Mouse (Mus musculus) effector memory CD4-positive, alpha-beta T cell, adult 5 months (primary cell): Measurements from ENCODE around the gene Krt88. TPM values are rescaled to one million over a fixed set of nuclear protein-coding genes. Genes with fewer than 3 reads are reported as not detected.

Experiments
- polyA plus RNA-seq: library from polyadenylated mRNA; unstranded; fragments of 100-300 nt; shearing (Covaris generic); gene quantifications from one replicate; pipeline ENCODE4 v1.2.1, GENCODE M21; 2017

The Krt88 gene
- polyA plus RNA-seq = not detected

DNA sequence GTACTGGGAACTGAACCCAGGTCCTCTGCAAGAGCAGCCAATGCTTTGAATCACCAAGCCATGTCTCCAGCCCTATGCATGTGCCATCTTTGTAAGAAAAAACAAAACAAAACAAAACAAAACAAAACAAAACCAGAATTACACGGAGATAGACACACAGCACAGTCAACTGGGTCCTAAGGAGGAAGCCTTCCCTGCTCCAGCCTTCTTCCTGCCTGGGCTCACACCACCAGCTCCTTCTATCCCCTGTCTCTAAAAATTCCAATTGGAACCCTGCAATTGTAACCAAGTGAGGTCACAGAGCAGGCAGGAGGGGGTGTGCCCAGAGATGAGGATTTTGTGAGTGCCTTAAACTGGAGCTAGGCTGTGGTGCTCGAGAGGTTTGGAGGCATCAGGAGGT is at the start of gene Krt88:
Gene Krt88, plus strand, starts transcription at position 301 of the 400 bp plus-strand sequence.

DNA sequence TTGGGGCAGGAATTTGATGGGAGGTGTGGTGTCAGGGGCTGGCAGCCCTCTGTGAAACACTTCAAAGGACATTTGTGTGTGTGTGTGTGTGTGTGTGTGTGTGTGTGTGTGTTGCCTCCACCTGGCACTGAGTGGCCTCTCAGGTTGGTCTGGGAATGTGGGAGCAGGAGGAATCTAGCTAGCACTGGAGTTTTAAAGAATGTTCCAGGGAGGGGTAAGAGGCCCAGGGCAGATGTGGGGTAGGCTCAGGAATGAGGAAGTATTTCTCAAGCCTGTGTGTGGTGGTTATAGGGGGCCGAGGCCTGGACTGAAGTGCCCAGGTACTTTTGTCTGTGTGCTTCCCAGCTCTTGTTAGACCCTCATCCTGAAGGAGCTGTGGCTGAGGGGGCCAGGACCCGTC is 36.8 kb upstream of the Krt88 start, which contains the start of gene Krt7:
Gene Krt7, plus strand, starts transcription at position 269 of the 400 bp plus-strand sequence.

DNA sequence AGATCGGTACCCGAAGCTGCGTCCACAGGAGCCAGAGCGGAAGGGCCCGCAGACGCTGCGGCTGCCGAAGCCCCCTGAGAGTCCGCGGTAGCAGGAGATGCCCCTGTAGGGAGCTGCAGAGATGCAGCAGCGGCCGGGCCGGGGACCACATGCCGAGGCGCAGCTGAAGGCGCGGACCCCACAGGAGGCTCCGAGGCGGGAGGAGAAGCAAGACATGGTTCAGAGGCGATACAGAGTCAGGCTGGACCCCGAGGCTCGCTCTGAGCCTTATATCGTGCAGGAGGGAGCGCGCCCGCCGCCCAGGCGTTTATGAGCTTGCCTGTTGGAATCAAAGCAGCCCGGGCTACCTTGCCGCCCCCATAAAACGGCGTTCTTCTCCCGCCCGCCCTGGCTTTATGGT is 9.0 kb upstream of the Krt88 start, which contains the start of gene Krt87:
Gene Krt87, minus strand, starts transcription at position 250 of the 400 bp plus-strand sequence.

DNA sequence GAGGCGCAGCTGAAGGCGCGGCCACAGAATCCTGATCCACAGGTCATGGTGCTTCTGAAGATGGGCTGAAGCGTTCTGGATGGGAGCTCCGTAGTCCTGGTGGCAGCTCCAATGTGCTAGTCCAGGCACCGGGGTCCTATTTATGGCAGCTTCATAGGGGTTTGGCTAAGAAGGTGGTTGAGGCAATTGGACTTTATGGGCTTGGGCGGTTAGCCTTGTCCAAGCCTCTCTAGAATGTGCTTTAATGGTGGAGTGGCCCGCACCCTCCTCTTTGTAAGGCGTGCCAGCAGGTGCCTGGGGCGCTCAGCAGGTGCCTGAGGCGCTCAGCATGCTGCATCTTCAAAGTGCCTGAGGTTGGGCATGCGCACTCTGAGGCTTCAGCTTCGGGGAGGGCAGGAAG is 16.1 kb downstream of the Krt88 start, which contains the start of gene Krt81:
Gene Krt81, minus strand, starts transcription at position 101 of the 400 bp plus-strand sequence.

DNA sequence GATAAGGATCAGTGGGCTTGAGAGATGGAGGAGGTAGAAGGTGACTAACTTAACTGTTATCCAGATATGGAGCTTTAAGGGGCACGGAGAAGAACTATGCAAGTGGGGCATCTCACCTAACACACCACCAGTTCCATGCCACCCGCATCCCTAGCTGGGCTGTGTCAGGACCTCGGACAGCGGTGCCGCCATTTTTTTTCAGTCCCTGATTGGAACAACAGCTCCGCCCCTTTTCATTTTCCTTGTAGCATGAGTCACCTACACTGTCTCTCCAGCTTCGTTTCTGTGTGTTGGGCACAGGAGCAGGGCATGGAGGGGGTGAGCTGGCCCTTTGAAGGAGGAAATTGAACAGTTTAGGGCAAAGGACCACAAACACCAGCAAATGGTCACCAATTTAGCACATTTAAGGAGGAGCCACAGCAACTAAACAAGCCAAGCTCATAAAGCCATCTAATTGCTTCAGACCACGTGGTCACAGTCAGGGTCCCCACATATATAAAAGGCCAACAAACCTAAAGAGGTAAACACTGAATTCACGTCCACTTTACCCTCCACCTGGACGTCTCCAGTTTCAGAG is 25.5 kb downstream of the Krt88 start, which contains the start of gene Krt86:
Gene Krt86, plus strand, starts transcription at position 527 of the 577 bp plus-strand sequence.

DNA sequence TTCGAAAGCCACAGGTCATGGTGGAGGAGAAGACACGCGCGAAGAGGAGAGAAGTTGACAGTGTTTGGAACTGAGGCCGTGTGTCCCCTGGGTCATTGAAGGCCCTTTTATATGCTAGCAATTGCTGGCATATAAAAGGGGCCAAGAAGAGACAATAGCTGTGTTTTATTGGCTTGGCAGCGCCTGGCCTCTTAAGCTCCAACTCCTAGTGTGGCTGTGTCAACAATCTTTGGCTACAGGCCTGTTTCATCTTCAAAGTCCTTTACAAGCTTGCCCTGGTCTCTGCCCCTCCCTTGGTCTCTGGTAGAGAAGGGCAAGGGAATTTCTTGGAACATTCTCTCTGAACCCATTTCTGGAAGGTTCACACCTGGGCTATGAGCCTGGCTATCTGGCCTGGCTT is 43.9 kb downstream of the Krt88 start, which contains the start of gene Krt83:
Gene Krt83, minus strand, starts transcription at position 82 of the 400 bp plus-strand sequence.

Other genes starting within 250 kb of the Krt88 start
- gene Grasp, start 223.6 kb upstream of the Krt88 start, polyA plus RNA-seq = 32.0 TPM
- 2,634 TPM for gene Nr4a1, start 193.5 kb upstream of the Krt88 start, polyA plus RNA-seq
- 90.7 TPM for gene Atg101, start 163.5 kb upstream of the Krt88 start, polyA plus RNA-seq
- gene 6030408B16Rik, start 154.5 kb upstream of the Krt88 start, polyA plus RNA-seq = not detected
- not detected for gene Krt80, start 77.6 kb upstream of the Krt88 start, polyA plus RNA-seq
- gene Krt7, start 36.7 kb upstream of the Krt88 start, polyA plus RNA-seq = not detected
- not detected for gene Krt87, start 8.9 kb upstream of the Krt88 start, polyA plus RNA-seq
- not detected for gene Krt81, start 16.0 kb downstream of the Krt88 start, polyA plus RNA-seq
- gene Krt86, start 25.7 kb downstream of the Krt88 start, polyA plus RNA-seq = not detected
- 17.0 TPM for gene Krt83, start 43.8 kb downstream of the Krt88 start, polyA plus RNA-seq
- gene Gm49425, start 69.5 kb downstream of the Krt88 start, polyA plus RNA-seq = not detected
- gene Krt84, start 85.1 kb downstream of the Krt88 start, polyA plus RNA-seq = not detected
- gene Krt82, start 102.9 kb downstream of the Krt88 start, polyA plus RNA-seq = not detected
- gene Krt90, start 115.2 kb downstream of the Krt88 start, polyA plus RNA-seq = not detected
- gene Krt75, start 126.2 kb downstream of the Krt88 start, polyA plus RNA-seq = 0.19 TPM
- not detected for gene Gm5414, start 180.4 kb downstream of the Krt88 start, polyA plus RNA-seq
- not detected for gene Gm5478, start 199.6 kb downstream of the Krt88 start, polyA plus RNA-seq
- gene Krt6b, start 232.5 kb downstream of the Krt88 start, polyA plus RNA-seq = not detected
- not detected for gene Krt6a, start 246.6 kb downstream of the Krt88 start, polyA plus RNA-seq